Mouse (Mus musculus) neural tube, embryonic 13.5 days (tissue): Measurements from ENCODE around the gene Cited1. TPM values are rescaled to one million over a fixed set of nuclear protein-coding genes. Genes with fewer than 3 reads are reported as not detected.
"Not testable (repeated sequence)": the region's sequence is repeated elsewhere in the genome, so short reads cannot be mapped to it uniquely, and the experiment has no call there.

Experiments used
- ATAC-seq: fragments of 200-750 bp; cut with Nextera tagmentation; 2 replicates; pipeline ENCODE4 v1.8.0; 2017; ENCODE audit warnings: low read depth, mild to moderate bottlenecking, moderate TSS enrichment, moderate library complexity
- H3K27ac ChIP-seq: fragments of 300-500 bp; sonication (generic); replicated peaks from 2 replicates; pipeline ENCODE4 v1.5.1; 2015; ENCODE audit warnings: moderate library complexity, mild to moderate bottlenecking, inconsistent platforms
- H3K27me3 ChIP-seq: fragments of 300-500 bp; sonication (generic); 2 replicates; pipeline ENCODE4 v1.6.1; 2015; ENCODE audit warnings: mild to moderate bottlenecking, inconsistent platforms
- H3K36me3 ChIP-seq: fragments of 300-500 bp; sonication (generic); 2 replicates; pipeline ENCODE4 v1.6.1; 2015; ENCODE audit warnings: mild to moderate bottlenecking, inconsistent platforms
- H3K4me1 ChIP-seq: fragments of 300-500 bp; sonication (generic); replicated peaks from 2 replicates; pipeline ENCODE4 v1.6.1; 2015; ENCODE audit warnings: inconsistent platforms
- H3K4me2 ChIP-seq: fragments of 300-500 bp; sonication (generic); 2 replicates; pipeline ENCODE4 v1.6.1; 2015; ENCODE audit warnings: inconsistent platforms, mild to moderate bottlenecking, moderate library complexity
- H3K4me3 ChIP-seq: fragments of 300-500 bp; sonication (generic); 2 replicates; pipeline ENCODE4 v1.5.1; 2015; ENCODE audit warnings: mild to moderate bottlenecking, inconsistent platforms
- H3K9ac ChIP-seq: fragments of 300-500 bp; sonication (generic); 2 replicates; pipeline ENCODE4 v1.6.1; 2015; ENCODE audit warnings: moderate library complexity, mild to moderate bottlenecking, inconsistent platforms
- H3K9me3 ChIP-seq: fragments of 300-500 bp; sonication (generic); 2 replicates; pipeline ENCODE4 v1.6.1; 2016; ENCODE audit warnings: inconsistent platforms
- WGBS: fragments of 180-500 bp; shearing (Covaris S2); methylation state at CpG from one replicate; pipeline ENCODE4 v1.1.7; 2015; 5-methylcytosine and 5-hydroxymethylcytosine counted together
- polyA plus RNA-seq: library from polyadenylated mRNA; unstranded; fragments of >200 nt; fragmentation: Nextera tagmentation; extraction: Ambion mirVana; gene quantifications from 2 replicates; pipeline ENCODE4 v1.2.1, GENCODE M21; 2015

Cited1 gene
- polyA plus RNA-seq = 5.7 and 7.7 TPM in 2 replicates

DNA sequence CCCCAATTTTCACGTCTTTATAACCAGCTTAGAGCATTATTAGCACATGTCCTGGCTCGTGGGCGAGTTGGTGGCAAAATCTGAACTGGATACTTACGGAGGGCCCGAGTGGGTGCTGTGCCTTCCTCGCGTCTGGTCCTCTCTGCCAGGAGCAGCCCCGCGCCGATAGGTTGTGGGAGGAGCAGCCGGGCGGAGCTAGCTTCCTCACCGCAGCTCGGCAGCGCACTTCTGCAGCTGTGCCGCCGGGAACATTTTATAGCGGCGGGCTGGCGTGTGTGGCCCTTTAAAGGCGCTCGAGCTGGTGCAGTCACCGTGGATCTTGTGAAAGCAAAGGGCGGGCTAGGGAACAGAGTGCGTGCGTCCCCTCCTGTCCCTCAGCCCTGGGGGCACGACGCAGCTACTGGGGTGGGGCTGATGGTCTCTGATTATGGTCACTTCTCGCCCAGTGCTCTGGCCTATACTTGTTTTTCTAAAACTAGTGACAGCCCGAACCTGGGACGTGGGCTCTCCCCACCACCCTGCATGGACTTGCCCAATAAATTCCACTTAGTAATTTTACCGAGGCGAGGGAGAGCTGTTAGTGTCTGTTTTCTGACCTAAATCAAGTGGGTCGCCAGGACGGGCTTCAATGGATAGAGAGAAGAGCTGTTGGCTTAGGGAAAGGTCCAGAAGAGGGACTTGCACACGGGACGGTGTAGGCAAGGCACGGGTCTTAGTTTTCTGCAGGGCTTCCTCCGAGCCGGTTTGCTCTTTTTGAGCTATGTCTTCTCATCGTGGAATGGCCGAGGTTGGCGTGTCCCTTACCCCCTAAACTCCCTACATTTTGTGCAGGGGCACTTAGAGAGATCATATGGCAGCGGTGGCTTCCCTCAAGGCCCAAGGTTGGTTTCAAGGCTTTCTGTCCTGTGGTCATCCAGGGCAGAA lies at the start of gene Cited1:
Cited1 (minus strand) TSS at position 245 of the 924 bp plus-strand sequence.
- Histone ChIP-seq H3K36me3 (no peaks in the 10 kb centered on the region), H3K4me2 (peak within 1 kb of the TSS; percentile 83), H3K4me3 (peak within 1 kb of the TSS; percentile 49), H3K27me3 (peaks cover 77% of the 10 kb centered on the region), H3K27ac (peak within 1 kb of the TSS; percentile 46), H3K9ac (peak within 1 kb of the TSS; percentile 67), H3K4me1 (peaks cover 26% of the 10 kb centered on the region; the same call in 1 of the 2 replicates), H3K9me3 (no peaks in the 10 kb centered on the region)
- ATAC-seq = peak; percentile 97
- 19% methylated on average over 44 of the region's 44 CpGs for WGBS

DNA sequence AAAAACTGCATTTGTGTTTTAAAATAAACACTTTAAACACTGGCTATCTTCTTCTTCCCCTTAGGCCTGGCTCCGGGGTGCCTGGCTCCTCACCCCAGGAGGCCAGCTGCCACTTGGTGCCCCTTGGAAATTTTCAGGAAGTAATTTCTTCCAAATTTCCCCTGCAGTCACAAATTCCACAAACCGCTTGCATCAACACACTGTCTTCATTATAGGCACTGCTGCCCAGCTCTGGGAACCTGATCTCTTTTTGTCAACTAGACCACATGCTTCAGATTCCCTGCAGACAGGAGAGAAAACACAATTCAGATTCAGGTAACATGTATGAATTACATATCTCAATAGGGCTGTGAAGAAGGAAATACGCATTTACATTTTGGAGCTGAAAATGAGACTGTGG lies 32.9 kb upstream of the Cited1 start:
- WGBS = 78% methylated on average over 3 of the region's 3 CpGs
- peaks cover 50% of the 10 kb centered on the region for H3K27me3 ChIP-seq
- H3K9me3 ChIP-seq = no peaks in the 10 kb centered on the region
- H3K4me2 ChIP-seq = no peak overlapping the region
- H3K4me3 ChIP-seq = no peak overlapping the region
- ATAC-seq = no peak
- no peaks in the 10 kb centered on the region for H3K36me3 ChIP-seq
- H3K4me1 ChIP-seq = no peaks in the 10 kb centered on the region
- no peak overlapping the region for H3K9ac ChIP-seq
- no peak overlapping the region for H3K27ac ChIP-seq

- no peak for ATAC-seq
- WGBS = 84% methylated on average over 13 of the region's 14 CpGs
- no peak overlapping the region for H3K27ac ChIP-seq
Measured at GRCm38 (mm10) chrX:102262620-102263345, 10.8 kb upstream of the Cited1 start.

DNA sequence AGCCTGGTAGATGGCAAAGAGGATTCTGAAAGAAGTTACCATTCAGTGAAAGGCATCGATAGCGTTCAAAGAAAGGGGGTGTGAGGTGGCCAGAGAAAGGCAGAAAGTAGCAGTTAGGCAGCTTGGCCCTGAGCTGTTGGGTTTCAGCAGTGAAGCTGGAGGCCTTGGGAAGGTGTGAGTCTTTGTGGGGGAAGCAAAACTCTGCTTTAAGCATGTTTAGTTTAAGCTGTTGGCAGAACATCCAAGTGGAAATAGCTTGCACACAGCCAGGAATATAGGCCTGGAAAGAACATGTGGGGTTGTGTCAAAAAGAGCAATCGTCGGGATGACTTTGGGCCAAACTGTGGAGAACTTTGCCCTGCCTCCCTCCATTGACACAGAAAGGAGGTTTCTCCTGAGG lies 7.8 kb upstream of the Cited1 start:
- Histone ChIP-seq H3K27ac (no peak overlapping the region), H3K4me1 (no peaks in the 10 kb centered on the region), H3K27me3 (peaks cover 47% of the 10 kb centered on the region; the same call in 1 of the 2 replicates), H3K4me2 (no peak overlapping the region), H3K9me3 (no peaks in the 10 kb centered on the region), H3K9ac (no peak overlapping the region), H3K4me3 (no peak overlapping the region), H3K36me3 (no peaks in the 10 kb centered on the region)
- WGBS = 91% methylated on average over 4 of the region's 4 CpGs
- ATAC-seq = no peak

More at GRCm38 (mm10) chrX:102262620-102263345, 10.8 kb upstream of the Cited1 start:
- no peaks in the 10 kb centered on the region for H3K9me3 ChIP-seq
- H3K27me3 ChIP-seq = peaks cover 57% of the 10 kb centered on the region
- no peak overlapping the region for H3K4me2 ChIP-seq
- H3K4me3 ChIP-seq = no peak overlapping the region
- H3K36me3 ChIP-seq = no peaks in the 10 kb centered on the region
- H3K4me1 ChIP-seq = no peaks in the 10 kb centered on the region
- no peak overlapping the region for H3K9ac ChIP-seq

DNA sequence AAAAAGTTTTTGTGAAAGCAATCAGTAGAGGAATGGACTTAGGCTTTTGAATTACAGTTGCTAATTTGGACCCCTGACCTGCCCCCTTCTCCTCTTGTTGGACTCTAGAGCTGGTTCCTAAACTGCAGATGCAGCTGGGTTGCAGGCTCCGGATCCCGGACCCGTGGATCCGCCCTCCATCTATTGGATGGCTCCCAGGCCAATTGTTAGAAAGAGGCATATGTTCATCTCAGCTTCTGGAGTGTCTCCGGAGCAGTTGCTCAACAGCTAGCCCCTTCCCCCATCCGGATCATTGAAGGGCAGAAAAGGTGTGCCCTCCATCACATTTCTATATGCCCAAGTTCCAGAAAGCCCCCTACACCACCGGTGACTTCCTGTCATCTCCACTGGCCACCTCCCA lies 1.9 kb upstream of the Cited1 start:
- H3K4me3 ChIP-seq = peak overlapping the region; percentile 27
- H3K4me1 ChIP-seq = peaks cover 26% of the 10 kb centered on the region; the same call in 1 of the 2 replicates
- no peaks in the 10 kb centered on the region for H3K36me3 ChIP-seq
- H3K27ac ChIP-seq = no peak overlapping the region
- peak overlapping the region; percentile 83 for H3K4me2 ChIP-seq
- H3K9me3 ChIP-seq = no peaks in the 10 kb centered on the region
- ATAC-seq = no peak
- peaks cover 61% of the 10 kb centered on the region for H3K27me3 ChIP-seq
- H3K9ac ChIP-seq = no peak overlapping the region
- 19% methylated on average over 7 of the region's 7 CpGs for WGBS

GRCm38 (mm10) chrX:102251221-102251936 lies 602 bp downstream of the Cited1 start:
- peak overlapping the region; percentile 49 for H3K4me3 ChIP-seq
- ATAC-seq = peak; percentile 77
- peak overlapping the region; percentile 67 for H3K9ac ChIP-seq
- H3K9me3 ChIP-seq = no peaks in the 10 kb centered on the region
- peaks cover 26% of the 10 kb centered on the region; the same call in 1 of the 2 replicates for H3K4me1 ChIP-seq
- H3K4me2 ChIP-seq = peak overlapping the region; percentile 83
- H3K36me3 ChIP-seq = no peaks in the 10 kb centered on the region
- 12% methylated on average over 59 of the region's 80 CpGs for WGBS
- H3K27ac ChIP-seq = peak overlapping the region; percentile 46
- peaks cover 82% of the 10 kb centered on the region for H3K27me3 ChIP-seq

GRCm38 (mm10) chrX:102250891-102251170 lies 1.1 kb downstream of the Cited1 start:
- H3K4me3 ChIP-seq = peak overlapping the region; percentile 49
- H3K9ac ChIP-seq = peak overlapping the region; percentile 67; the same call in 1 of the 2 replicates
- ATAC-seq = 0 out of 2 replicates have a peak, but pooled peaks have one; percentile 2
- H3K27ac ChIP-seq = no peak overlapping the region
- H3K4me1 ChIP-seq = peaks cover 26% of the 10 kb centered on the region; the same call in 1 of the 2 replicates
- WGBS = 17% methylated on average over 24 of the region's 24 CpGs
- H3K9me3 ChIP-seq = no peaks in the 10 kb centered on the region
- peaks cover 82% of the 10 kb centered on the region for H3K27me3 ChIP-seq
- H3K36me3 ChIP-seq = no peaks in the 10 kb centered on the region
- H3K4me2 ChIP-seq = peak overlapping the region; percentile 83

DNA sequence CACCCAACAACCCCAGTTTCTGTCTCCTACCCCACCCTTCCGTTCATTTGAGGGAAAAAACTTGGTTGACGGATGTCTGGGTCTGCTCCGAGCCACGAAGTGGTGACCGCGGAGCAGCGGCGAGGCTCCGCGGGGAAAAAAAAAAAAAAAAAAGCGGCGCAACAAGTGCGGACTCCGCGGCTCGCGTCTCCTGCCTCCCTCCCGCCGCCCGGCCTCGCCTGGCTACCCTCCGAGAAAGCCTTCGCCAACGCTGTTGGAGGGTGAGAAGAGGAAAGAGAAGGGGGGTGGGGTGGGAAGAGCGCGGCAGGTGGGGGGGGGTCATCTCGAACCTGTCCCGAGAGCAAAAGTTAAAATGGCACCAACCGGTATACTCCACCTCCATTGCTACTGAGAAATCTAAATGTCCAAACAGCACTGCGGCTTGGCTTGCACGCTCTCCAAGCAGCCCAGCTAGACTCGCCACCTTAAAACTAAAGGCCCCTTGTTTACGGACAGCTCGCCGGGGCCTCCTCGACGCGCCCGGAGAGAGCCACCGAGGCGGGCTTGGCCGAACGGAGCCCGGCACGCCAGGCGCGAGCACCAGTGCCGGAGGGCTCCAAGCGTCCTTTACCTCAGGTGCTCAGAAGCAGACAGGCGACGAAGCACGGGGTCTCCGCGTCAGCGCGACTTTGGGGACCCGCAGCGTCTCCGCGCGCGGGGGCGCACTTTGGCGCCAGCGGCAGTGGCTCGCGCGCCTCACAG lies 1.7 kb downstream of the Cited1 start:
- Histone ChIP-seq H3K27me3 (peaks cover 77% of the 10 kb centered on the region), H3K4me1 (peaks cover 26% of the 10 kb centered on the region; the same call in 1 of the 2 replicates), H3K4me2 (peak overlapping the region; percentile 83), H3K4me3 (peak overlapping the region; percentile 49), H3K27ac (no peak overlapping the region), H3K36me3 (no peaks in the 10 kb centered on the region), H3K9ac (no peak overlapping the region), H3K9me3 (no peaks in the 10 kb centered on the region)
- 25% methylated on average over 38 of the region's 68 CpGs for WGBS
- ATAC-seq = 0 out of 2 replicates have a peak, but pooled peaks have one; percentile 10

GRCm38 (mm10) chrX:102244334-102244733 lies 7.6 kb downstream of the Cited1 start:
- Histone ChIP-seq H3K36me3 (no peaks in the 10 kb centered on the region), H3K4me2 (no peak overlapping the region), H3K4me1 (no peaks in the 10 kb centered on the region), H3K9ac (no peak overlapping the region), H3K27ac (no peak overlapping the region), H3K9me3 (no peaks in the 10 kb centered on the region), H3K4me3 (no peak overlapping the region), H3K27me3 (peaks cover 48% of the 10 kb centered on the region)
- no peak for ATAC-seq
- WGBS = 77% methylated on average over 2 of the region's 2 CpGs

- H3K4me3 ChIP-seq = no peak overlapping the region
- H3K9me3 ChIP-seq = no peaks in the 10 kb centered on the region
- H3K27ac ChIP-seq = no peak overlapping the region
- no peak for ATAC-seq
- H3K4me2 ChIP-seq = no peak overlapping the region
- H3K4me1 ChIP-seq = no peaks in the 10 kb centered on the region
- H3K27me3 ChIP-seq = no peaks in the 10 kb centered on the region
- H3K36me3 ChIP-seq = no peaks in the 10 kb centered on the region
- H3K9ac ChIP-seq = no peak overlapping the region
- WGBS = 26% methylated on average over 1 of the region's 1 CpGs
Measured at GRCm38 (mm10) chrX:102219126-102219525, 32.9 kb downstream of the Cited1 start.

DNA sequence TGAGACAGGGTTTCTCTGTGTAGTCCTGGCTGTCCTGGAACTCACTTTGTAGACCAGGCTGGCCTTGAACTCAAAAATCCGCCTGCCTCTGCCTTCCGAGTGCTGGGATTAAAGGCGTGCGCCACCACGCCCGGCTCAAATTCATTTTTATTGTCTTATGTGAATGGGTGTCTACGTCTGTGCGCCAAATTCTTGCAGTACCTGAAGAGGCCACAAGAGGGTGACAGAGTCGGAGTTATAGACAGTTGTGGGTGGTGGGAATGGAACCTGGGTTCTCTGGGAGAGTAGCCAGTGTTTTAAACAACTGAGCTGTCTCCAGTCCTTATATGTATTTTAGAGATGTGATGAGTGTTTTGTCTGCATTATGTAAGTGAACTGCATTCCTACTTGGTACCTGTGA lies 36.6 kb downstream of the Cited1 start:
- not testable (repeated sequence) for H3K27ac ChIP-seq, H3K27me3 ChIP-seq, H3K9me3 ChIP-seq, H3K4me3 ChIP-seq, ATAC-seq, H3K4me2 ChIP-seq, H3K36me3 ChIP-seq, H3K4me1 ChIP-seq, H3K9ac ChIP-seq
- WGBS = 43% methylated on average over 9 of the region's 9 CpGs
